Mouse (Mus musculus) ovary, postnatal 36 days (tissue): ENCODE measurements at regions not wholly inside any gene's neighbourhood (a gene's known extent, or its start where the extent isn't known, plus 50 kb on each side); places are given as distances from the start of the nearest gene placed in this dataset.

Source experiments
- DNase-seq: peaks from one replicate; pipeline ENCODE4 v3.0.0; 2022; ENCODE audit warnings: low spot score, mixed read lengths

DNA sequence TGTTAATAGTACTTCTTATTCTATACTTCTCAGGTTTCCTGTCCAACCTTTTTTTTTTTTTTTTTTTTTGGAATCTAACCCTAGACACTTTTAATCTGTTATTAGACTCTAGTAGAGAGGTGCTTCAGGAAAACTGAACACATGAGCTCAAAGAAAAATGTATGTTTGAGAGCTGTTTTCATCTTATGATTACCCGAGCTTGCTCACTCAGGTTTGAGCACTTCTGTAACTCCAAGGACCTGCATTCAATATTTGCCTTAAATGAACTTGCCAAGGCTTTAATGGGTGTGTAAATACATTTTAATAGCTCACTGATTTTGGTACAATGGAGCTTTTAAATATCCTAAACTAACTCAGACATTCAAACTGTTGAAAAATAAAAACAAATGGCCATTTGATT lies 367.8 kb downstream of the Nr2f2 start:
- DNase-seq, result no peak

DNA sequence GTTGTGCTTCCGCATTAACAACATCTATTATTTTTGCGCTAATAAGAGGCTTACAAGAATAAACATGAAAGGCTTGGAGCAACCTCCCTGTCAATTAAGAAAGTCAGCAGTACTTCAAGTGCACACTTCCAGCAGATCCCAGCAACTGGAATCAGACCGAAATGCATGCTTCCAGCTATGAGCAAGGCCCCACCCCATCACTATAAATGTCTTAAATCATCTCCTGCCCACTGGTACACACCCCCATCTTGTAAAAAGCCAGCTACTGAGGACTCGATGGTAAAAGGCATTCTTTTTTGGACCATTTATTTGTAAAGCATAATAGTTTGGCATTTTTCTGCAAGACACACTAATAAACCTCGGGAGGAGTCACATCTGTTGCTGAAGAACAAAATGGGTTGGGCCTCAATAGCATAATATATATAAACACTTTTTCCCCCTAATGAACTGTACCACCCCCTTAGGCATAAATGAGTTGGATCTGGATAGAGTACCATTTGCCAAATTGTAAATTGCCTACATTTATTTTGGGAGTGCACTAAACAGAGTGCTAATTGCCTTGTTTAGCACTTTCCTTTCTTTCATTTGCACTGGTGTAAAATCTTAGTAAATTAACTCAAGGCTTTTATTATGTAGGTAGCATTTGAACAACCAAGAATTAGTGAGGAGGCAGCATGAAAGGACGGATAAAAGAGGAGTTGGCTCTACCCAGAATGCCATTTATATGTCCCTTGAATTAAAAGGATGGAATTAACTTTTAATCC lies 371.8 kb downstream of the Nr2f2 start:
- DNase-seq, result no peak

DNA sequence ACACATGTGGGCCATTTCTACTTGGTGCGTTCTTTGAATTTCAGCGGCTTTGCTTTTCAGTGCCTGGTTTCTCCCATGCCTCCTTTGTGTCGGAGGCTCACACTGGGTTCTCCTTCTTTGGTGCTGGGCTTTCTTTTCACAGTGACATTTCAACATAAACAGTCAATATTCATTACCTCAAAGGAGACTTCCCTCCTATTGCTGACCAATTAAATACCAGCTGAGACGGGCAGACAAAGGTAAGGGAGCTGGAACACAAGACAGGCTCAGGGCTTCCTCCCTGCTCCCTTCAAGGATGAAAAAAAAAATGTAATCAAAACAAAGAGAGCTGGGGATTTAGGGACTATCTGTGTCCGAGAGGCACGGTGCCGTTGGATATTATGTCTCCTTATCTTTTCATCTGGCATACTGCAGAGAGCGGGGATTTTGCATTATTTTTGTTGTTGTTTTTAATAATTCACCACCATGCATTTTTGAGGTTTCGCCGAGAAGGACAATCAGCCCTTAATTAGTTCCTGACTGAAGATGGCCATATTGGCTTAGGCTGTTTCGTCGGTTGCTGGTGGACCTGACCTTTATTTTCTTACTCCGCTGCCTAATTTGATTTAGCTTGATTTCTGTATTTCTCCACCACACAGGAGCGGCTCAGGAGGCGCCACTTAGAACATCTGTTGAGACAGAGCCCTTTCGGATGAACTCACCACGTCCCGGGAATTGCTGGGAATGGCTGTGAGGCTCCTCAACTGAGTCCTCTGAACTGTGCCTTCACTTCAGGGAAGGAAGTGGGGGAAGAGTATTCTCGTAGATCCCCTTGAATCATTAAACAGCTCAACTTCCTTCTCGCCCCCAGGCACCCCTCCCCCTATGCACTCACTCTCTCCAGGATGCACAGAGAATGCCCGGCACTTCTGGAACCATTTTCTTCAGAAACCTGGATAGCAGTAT lies 373.9 kb downstream of the Nr2f2 start:
- no peak for DNase-seq

DNA sequence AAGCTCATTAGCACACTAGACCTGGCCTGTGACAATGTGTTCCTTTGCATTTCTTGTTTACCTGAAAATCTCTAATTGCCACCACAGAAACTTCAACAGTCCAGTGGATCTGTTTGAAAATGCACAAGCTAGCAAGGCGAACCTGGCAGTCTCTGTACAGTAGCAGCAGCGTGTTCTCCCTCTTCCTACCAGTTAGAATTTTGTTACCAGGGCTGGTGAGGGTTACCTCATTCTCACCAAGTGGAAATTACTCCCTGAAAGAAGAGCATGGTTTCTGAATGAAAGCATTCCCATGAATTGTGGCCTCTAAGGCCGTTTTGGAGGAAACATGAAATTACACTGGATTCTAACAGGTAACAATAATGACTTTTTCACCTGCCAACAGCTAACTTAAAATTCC lies 374.6 kb downstream of the Nr2f2 start:
- no peak for DNase-seq

DNA sequence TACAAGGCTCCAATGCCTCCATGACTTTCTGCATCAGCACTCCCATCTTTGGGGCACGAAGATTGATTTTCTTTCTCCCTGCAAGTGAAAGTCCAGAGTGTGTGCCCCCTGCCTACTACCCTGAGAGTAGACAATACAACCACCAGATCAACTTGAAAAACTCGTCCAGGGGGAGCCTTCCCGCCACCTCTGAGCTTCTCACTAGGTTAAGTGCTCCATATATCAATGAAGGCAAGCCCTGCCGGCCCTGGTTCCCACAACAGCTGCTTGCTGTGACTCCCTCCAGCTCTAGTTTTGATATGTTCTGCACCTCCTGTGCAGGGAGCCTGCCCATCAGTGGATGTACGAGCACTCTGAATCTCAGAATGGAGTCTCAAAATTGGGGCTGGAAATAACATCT lies 377.8 kb downstream of the Nr2f2 start:
- no peak for DNase-seq

DNA sequence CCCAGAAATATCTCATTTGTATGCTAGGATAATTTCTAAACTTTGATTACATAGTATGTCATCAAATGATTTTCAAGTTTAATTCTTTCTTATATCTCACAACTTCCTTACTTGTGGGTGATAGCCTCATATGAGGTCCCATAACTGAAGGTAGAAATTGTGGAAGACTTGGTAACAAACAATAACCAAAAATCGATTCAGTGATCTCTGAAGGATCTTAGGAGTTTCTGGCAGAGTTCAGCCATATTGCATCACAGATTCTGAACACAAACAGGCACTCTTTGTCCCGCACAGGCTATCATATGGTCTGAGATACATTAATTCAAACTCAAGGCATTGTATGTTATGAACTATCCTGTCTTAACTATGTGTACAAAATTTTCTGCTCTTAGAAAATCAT lies 385.2 kb downstream of the Nr2f2 start:
- DNase-seq, result no peak

DNA sequence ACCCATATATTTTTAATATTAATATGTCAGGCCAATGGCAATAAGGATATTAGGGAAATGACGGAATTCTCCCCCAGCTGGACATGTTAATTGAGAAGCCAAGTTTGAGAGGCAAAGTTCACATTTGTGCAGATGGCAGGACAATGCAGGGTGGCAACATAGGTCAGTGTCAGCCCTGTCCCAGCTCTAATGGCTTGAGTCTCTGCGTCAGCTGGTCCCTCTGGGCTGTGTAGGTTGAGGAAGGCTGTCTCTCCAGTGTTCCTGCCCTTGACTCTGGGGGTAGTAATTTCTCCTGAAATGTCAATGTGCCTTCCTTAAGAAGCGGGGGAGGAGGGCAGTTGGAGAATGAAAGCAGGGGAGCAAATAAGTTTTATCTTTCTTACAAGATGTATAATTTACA lies 390.2 kb downstream of the Nr2f2 start:
- DNase-seq, result no peak

DNA sequence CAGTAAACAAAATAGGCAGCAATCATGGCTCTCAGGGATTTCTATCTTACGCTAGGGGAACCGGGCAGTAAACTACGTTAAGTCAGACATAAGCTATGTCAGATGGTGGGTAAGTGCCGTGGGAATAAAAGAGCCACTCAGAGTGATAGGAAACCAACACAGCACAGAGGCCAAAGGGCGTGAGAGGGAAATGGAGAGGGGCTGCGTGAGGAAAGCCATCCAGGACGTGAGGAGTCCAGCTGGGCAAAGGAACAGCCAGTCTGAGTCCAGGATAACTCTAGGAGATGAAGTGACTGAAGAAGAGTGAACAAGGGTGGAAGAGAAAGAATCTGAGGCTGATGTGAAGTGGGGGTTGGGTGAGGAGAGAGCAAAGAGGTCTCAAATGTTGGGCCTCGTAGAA lies 402.5 kb downstream of the Nr2f2 start:
- no peak for DNase-seq

DNA sequence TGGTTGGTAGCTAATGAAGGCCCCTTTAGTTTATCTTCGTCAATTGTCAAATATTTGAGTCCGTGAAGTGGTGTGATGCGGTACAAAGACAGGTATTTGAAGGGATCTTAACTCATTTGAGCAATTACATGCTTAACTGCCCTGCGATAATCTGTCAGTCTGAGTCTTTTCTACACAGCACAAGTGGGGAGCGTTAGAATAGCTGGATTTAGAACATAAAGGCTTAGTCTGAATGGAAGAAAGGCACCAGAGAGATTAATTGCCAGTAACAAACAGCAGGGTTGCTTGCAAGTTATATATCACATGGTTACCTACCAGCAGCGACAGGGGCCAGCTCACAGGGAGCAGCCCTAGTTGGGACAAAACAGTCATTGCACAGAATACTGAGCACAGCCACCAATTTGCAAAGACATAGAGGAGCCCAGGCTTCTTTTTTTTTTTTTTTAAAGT lies 416.3 kb downstream of the Nr2f2 start:
- no peak for DNase-seq

DNA sequence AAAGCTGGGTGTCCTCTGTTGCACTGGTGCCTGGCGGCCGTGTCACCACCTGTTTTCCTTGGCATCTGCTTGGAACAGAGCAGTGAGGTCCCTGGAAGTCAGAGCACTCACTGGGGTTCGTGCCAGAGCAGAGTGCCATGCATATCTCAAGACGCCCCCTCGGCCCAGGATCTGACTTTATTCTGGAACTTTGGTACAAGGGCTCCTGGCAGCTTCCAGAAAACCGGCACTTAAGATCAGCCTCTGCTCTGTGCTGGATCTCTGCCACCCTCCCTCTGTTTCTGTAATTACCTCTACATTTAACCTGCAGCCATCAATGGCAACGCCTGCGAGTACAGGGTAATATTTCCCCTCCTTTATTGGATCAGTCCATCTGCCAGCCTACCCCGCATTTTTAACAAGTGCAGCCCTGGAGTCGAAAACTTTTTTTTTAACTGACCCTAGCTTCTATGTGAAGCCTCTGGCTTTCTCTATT lies 416.9 kb downstream of the Nr2f2 start:
- DNase-seq, result no peak

DNA sequence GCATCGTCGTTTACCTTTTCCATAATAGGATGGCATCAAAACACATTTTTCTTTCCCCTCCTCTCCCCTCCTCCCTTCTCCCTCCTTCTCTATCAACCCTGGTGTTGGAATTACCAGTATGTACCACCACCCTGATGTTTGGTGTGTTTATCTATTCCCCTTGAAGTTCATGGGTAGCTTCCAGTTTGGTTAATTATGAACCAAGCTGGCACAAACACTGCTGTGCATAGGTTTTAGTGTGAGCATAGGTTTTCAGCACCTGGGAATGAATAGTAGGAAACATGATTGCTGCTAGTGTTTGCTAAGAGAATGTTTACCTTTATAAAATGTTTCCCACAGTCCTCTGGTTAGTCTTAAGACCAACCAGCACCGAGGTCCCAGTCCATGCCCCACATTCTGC lies 420.1 kb downstream of the Nr2f2 start:
- no peak for DNase-seq

DNA sequence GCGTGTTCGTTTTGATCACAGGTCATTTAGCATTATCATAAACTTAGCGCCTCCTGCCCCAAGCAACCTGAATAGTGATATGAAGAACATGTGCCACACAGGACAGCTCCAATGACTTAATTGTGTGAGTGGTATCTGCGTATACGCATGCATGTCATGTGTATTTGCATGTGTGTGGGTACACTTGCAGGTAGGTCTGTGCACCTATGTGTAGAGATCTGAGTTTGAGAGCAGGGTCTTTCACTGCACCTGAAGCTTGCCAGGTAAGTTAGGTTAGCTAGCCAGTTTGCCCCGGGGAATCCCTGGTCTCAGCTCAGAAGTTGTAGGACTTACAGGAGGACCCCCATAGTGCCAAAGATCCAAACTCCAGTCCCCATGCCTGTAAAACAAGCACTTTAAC lies 424.7 kb downstream of the Nr2f2 start:
- no peak for DNase-seq

DNA sequence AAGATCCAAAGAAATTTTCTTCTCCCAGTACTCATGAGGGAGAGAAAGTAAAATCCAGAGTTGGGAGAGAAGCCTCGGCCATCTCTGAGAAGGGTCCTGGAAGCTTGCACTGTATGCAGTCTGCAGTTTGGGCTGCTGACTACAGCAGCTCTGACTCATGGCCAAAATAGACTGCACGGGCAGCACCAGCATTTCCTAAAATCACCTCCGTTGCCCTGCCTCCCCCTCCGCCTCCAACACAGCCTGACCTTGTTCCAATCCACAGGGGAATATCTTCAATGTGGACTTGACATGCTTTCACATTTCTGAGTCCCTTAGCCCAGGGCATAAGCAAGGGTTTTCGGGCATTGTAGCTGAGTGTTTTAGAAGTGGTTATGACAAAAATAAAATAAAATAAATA lies 441.3 kb downstream of the Nr2f2 start:
- DNase-seq, result no peak

DNA sequence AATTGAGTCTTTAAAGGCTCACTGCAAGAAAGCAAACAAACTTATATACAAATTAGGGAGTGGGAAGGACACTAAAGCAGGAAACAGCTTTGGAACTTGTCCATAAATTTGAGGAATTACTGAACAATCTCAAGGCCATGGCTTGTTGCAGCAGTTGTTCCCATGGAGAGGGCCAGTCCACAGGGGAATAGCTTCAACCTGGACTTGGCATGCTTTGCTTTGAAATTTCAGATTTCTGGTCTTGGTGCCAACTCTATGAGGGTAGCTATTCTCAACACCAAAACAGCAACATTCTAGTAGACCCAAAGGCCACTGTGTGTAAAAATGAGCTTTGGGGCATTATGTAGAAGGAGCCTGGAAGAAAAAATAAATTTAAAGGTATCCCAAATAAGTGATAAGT lies 442.0 kb downstream of the Nr2f2 start:
- no peak for DNase-seq

DNA sequence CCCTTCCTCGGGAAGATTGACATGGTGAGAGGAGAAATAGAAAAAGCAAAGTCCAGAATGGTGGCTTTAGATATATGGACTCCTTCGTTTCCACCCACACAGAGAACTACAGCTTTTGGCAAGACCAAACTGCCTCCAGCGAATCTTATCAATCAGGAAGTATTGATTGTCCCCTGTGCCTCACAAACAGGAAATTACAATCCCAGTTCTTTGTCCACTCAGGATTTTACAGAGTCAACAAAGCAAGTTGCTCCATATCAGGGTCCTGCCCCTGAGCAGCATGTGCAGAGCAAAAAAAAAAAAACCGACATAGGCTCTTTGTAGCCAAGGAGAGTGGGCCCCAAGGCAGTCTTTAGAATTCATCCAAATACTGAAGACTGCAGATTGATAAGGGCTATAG lies 454.8 kb downstream of the Nr2f2 start:
- no peak for DNase-seq

DNA sequence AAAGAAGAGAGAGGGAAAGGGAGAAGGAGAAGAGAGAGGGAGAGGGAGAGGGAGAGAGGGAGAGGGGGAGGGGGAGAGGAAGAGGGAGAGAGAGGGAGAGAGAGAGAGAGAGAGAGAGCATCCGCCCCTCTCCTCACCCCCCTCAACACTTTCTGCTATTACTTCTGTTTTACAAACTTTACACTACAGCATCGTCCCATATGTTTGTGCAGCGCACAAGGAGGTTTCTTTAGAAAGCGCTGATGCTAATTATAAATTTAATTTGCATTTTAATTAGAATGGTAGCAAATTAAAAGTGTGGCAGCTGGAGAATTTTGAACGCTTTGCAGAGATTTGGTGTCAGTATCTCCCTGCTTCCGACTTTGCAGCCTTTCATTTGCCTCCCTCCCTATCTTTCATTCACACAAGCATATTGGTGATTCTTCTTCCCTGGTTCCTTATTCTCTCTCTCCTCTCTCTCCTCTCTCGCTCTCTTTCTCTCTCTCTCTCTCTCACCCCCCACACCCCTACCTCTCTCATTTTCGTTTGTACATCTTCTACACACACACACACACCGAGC lies 476.0 kb downstream of the Nr2f2 start:
- no peak for DNase-seq

DNA sequence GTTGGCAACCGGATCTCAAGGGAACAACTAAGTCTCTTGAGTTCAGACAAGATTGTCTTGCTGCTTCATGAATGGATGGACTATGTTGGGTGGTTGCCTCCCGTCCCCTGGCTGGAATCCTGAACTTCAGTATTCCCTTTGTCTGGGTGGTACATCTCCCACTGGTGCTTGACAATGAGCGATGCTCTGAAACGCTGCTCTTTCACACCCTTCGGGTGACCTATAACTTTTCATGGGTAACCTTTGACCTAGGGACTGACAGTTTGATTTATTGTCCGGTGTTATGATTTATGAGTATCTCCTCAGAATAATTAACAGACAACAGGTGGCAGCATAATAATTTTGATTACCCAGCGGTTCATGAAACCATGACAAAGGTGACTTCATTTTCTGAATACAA lies 478.3 kb downstream of the Nr2f2 start:
- no peak for DNase-seq

DNA sequence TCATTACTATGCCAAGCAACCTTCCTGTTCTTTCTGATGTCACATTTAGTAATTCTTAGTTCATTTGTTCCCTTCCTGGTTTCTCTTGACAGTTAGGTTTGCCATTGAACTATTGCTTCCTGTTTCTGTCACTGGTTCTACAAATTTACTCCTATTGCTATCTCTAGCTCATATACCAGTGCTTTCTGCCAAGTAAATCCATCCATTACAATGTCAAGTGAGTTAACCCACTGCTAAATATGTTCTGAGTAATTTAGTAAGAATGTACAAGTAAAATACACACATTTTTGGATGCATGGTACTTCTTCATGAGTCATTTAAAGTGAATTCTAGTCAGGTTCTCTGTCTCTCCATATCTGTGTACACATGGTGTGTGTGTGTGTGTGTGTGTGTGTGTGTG lies 489.5 kb downstream of the Nr2f2 start:
- no peak for DNase-seq

DNA sequence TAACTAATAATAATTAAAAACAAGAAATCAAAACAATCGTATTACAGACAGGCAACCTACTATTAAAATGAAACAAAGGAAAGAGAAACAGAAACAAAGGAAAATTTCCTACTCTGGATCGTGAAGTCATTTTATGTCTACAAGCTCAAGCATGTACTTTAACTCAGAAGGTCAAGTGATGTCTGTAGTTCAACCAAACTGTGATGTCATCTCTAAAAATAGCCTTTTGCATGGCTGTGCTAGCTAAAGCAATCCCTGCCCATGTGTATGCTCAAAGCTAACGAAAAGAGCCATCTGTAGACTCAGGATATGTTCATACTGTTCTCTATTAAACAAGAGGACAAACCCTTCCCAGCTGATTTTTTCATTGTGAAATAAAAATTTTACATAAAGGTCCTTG lies 500.7 kb downstream of the Nr2f2 start:
- no peak for DNase-seq

DNA sequence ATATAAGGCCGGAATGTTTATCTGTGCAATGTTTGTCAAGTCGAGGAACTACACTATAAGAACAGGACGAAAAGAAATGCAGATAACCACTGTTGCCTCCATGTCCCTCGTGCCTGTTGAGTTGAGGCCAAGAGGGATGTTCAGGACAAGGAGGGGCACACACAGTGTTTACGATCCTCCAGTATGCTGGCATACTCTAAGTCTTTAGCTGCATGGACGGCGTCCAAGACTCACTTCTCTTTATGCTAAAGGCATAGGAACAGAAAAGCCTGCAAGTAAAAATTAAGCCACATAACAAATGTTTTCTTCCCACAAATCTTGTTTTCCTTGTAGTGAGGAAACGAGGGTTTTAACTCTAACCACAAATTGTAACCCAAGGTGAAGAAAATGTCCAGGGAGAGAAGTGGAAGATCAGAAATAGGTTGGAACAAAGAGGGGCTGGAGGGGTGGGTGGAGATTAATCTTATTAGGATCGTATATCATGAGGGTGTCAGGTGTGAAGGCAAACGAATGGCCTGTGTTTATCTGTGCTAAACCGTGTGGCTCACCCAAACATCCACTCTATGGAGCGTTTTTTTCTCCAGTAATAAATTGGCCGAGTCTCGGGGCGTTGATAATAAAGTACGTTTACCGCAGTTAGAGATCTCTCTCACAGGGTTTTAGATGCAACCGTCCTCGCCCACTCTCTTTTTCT lies 521.8 kb downstream of the Nr2f2 start:
- DNase-seq, result no peak

DNA sequence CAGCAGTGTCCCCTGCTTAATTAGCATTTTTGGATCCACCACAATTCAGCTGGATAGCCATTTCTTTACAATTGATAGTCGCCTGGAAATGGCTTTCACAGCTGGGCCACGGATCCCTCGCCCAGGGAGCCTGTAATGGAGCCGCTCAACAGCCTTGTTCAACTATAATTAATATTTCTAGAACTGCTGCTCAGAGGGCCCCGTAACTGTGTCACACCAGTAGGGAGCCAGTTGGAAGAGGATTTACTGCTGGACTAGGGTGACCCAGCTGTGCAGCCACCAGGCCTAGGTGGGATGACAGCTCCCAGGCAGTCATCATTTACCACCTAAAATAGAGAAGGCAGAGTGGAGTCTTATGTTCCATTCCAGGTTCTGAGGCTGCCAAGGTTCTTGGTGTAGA lies 529.2 kb downstream of the Nr2f2 start:
- DNase-seq, result no peak

DNA sequence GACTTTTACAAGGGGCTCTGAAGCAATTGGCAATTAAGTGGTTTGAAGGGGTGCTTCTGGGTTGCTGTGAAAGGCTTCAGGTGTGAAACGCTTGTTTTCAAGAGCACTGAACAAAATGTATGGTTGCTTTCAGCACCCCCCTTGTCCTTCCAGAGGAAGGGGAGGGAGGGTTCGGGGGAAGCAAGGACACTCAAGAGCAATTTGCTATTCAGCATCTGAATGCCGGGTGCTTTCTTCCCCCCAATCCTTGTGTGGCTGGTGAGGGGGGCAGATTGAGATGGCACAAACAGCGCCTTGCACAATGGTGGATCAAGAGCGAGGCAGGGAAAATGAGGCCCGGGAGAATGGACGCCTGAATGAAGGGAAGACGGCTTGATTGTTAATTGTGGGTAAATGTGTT lies 539.3 kb downstream of the Nr2f2 start:
- no peak for DNase-seq
